Mouse (Mus musculus) kidney, adult 2 months (tissue): Measurements from ENCODE around the gene Actrt3. TPM values are rescaled to one million over a fixed set of nuclear protein-coding genes. Genes with fewer than 3 reads are reported as not detected.
"Not testable (repeated sequence)": the region's sequence is repeated elsewhere in the genome, so short reads cannot be mapped to it uniquely, and the experiment has no call there.

Experiments used
- DNase-seq: peaks from one replicate; pipeline ENCODE4 v3.0.0; 2021
- H3K27ac ChIP-seq: fragments of 200-500 bp; 2 replicates; pipeline ENCODE4 v1.5.1; 2012; ENCODE audit warnings: low read depth, low read length, control low read depth, inconsistent platforms; ENCODE audit not compliant: insufficient read depth
- H3K27me3 ChIP-seq: fragments of 200-500 bp; replicated peaks from 2 replicates; pipeline ENCODE4 v1.6.1; 2012; ENCODE audit warnings: mild to moderate bottlenecking, moderate library complexity, low read length, inconsistent platforms; ENCODE audit not compliant: control insufficient read depth, insufficient read depth
- H3K36me3 ChIP-seq: fragments of 200-500 bp; 2 replicates; pipeline ENCODE4 v1.6.1; 2012; ENCODE audit warnings: mild to moderate bottlenecking, moderate library complexity, low read length, inconsistent platforms; ENCODE audit not compliant: control insufficient read depth, insufficient read depth
- H3K4me1 ChIP-seq: fragments of 200-500 bp; 2 replicates; pipeline ENCODE4 v1.6.1; 2011; ENCODE audit warnings: low read length; ENCODE audit not compliant: control insufficient read depth, insufficient read depth
- H3K4me3 ChIP-seq: fragments of 200-500 bp; 2 replicates; pipeline ENCODE4 v1.5.1; 2011; ENCODE audit warnings: mild to moderate bottlenecking, low read depth, low read length, control low read depth; ENCODE audit not compliant: insufficient read depth
- CTCF ChIP-seq: fragments of 200-500 bp; conservative IDR thresholded peaks from 2 replicates; pipeline ENCODE4 v1.5.1; 2011; ENCODE audit warnings: low read depth, mild to moderate bottlenecking, control low read depth, low read length, moderate library complexity, mixed read lengths; ENCODE audit not compliant: insufficient read depth, insufficient read length
- POLR2A ChIP-seq: fragments of 200-500 bp; IDR thresholded peaks from one replicate; pipeline ENCODE4 v1.6.1; 2011; ENCODE audit warnings: low read depth, low read length, control low read depth
- WGBS: fragments of 180-500 bp; shearing (Covaris S2); methylation state at CpG from one replicate; pipeline ENCODE4 v1.1.7; 2018; 5-methylcytosine and 5-hydroxymethylcytosine counted together
- polyA plus RNA-seq: library from polyadenylated mRNA; depleted of rRNA; stranded (reverse); fragments of >200 nt; gene quantifications from 2 replicates; pipeline ENCODE4 v1.2.3, GENCODE M21; 2012

Actrt3 gene
- polyA plus RNA-seq, 1 experiment = 0.16 TPM

- no peak for DNase-seq
- H3K4me3 ChIP-seq = no peak overlapping the region
- no peaks in the 10 kb centered on the region for H3K36me3 ChIP-seq
- TF ChIP-seq CTCF (no peak), POLR2A (no peak)
- WGBS = 77% methylated on average over 6 of the region's 6 CpGs
- H3K4me1 ChIP-seq = peaks cover 12% of the 10 kb centered on the region; the same call in 1 of the 2 replicates
- H3K27me3 ChIP-seq = no peaks in the 10 kb centered on the region
- H3K27ac ChIP-seq = no peak overlapping the region
These were observed 10.9 kb downstream of the Actrt3 start for GRCm38 (mm10) chr3:30588865-30589264.

GRCm38 (mm10) chr3:30573549-30573948, 26.2 kb downstream of the Actrt3 start:
- Histone ChIP-seq H3K4me3 (no peak overlapping the region), H3K27me3 (no peaks in the 10 kb centered on the region), H3K4me1 (no peaks in the 10 kb centered on the region), H3K27ac (no peak overlapping the region), H3K36me3 (no peaks in the 10 kb centered on the region)
- no peak for DNase-seq
- 39% methylated on average over 2 of the region's 2 CpGs for WGBS
- TF ChIP-seq CTCF = no peak
- TF ChIP-seq POLR2A = no peak

GRCm38 (mm10) chr3:30566333-30566732, 33.4 kb downstream of the Actrt3 start:
- H3K27ac ChIP-seq, H3K4me3 ChIP-seq, H3K4me1 ChIP-seq, DNase-seq, H3K36me3 ChIP-seq, H3K27me3 ChIP-seq: not testable (repeated sequence)
- WGBS = 38% methylated on average over 1 of the region's 2 CpGs

GRCm38 (mm10) chr3:30560677-30561314, 38.9 kb downstream of the Actrt3 start:
- H3K27ac ChIP-seq = no peak overlapping the region
- H3K4me1 ChIP-seq = no peaks in the 10 kb centered on the region
- no peak for DNase-seq
- H3K4me3 ChIP-seq = no peak overlapping the region
- no peaks in the 10 kb centered on the region for H3K27me3 ChIP-seq
- no peak for TF ChIP-seq POLR2A
- no peak for TF ChIP-seq CTCF
- H3K36me3 ChIP-seq = no peaks in the 10 kb centered on the region
- 51% methylated on average over 6 of the region's 6 CpGs for WGBS

- no peaks in the 10 kb centered on the region for H3K27me3 ChIP-seq
- TF ChIP-seq POLR2A = no peak
- H3K36me3 ChIP-seq = no peaks in the 10 kb centered on the region
- peak; percentile 55 for DNase-seq
- no peaks in the 10 kb centered on the region for H3K4me1 ChIP-seq
- WGBS = 56% methylated on average over 6 of the region's 6 CpGs
- no peak overlapping the region for H3K27ac ChIP-seq
- no peak overlapping the region for H3K4me3 ChIP-seq
These were observed 46.0 kb downstream of the Actrt3 start for GRCm38 (mm10) chr3:30553741-30554140.

GRCm38 (mm10) chr3:30550218-30550617, 49.5 kb downstream of the Actrt3 start:
- DNase-seq = peak; percentile 4
- WGBS = 77% methylated on average over 2 of the region's 2 CpGs
- no peak for TF ChIP-seq POLR2A
- TF ChIP-seq CTCF = peak; percentile 30; the same call in 1 of the 2 replicates
- 0 out of 2 replicates have a peak, but pooled peaks cover 1% of the 10 kb centered on the region for H3K27me3 ChIP-seq
- no peak overlapping the region for H3K27ac ChIP-seq
- no peak overlapping the region for H3K4me3 ChIP-seq
- H3K4me1 ChIP-seq = no peaks in the 10 kb centered on the region
- H3K36me3 ChIP-seq = no peaks in the 10 kb centered on the region

GRCm38 (mm10) chr3:30548928-30549327, 50.8 kb downstream of the Actrt3 start:
- no peak for TF ChIP-seq CTCF
- TF ChIP-seq POLR2A = no peak
- Histone ChIP-seq H3K4me1 (no peaks in the 10 kb centered on the region), H3K36me3 (no peaks in the 10 kb centered on the region), H3K27me3 (0 out of 2 replicates have a peak, but pooled peaks cover 1% of the 10 kb centered on the region), H3K4me3 (no peak overlapping the region), H3K27ac (no peak overlapping the region)
- 72% methylated on average over 7 of the region's 7 CpGs for WGBS
- no peak for DNase-seq
